Mouse (Mus musculus) induced T-regulatory cell, adult 2 months (primary cell): ENCODE measurements around the gene Lin7a.

Experiments
- DNase-seq: peaks from one replicate; pipeline ENCODE4 v3.0.0-alpha.2; 2012; ENCODE audit warnings: low read depth

The Lin7a gene

GRCm38 (mm10) chr10:107323865-107324264 lies 52.4 kb downstream of the Lin7a start:
- DNase-seq, result no peak

- no peak for DNase-seq
Observed at GRCm38 (mm10) chr10:107325558-107325957, 54.1 kb downstream of the Lin7a start.

GRCm38 (mm10) chr10:107339524-107339923 lies 68.0 kb downstream of the Lin7a start:
- DNase-seq, result no peak

GRCm38 (mm10) chr10:107341151-107341550 lies 69.7 kb downstream of the Lin7a start:
- no peak for DNase-seq

GRCm38 (mm10) chr10:107344200-107344599 lies 72.7 kb downstream of the Lin7a start:
- no peak for DNase-seq

- no peak for DNase-seq
Observed at GRCm38 (mm10) chr10:107347842-107348241, 76.4 kb downstream of the Lin7a start.

GRCm38 (mm10) chr10:107351696-107352485 lies 80.4 kb downstream of the Lin7a start:
- DNase-seq, result no peak

- DNase-seq, result no peak
Observed at GRCm38 (mm10) chr10:107353483-107353882, 82.0 kb downstream of the Lin7a start.

- DNase-seq, result no peak
Observed at GRCm38 (mm10) chr10:107358443-107359040, 87.1 kb downstream of the Lin7a start.

GRCm38 (mm10) chr10:107359296-107359695 lies 87.8 kb downstream of the Lin7a start:
- no peak for DNase-seq

GRCm38 (mm10) chr10:107361546-107361945 lies 90.1 kb downstream of the Lin7a start:
- no peak for DNase-seq

GRCm38 (mm10) chr10:107362026-107362425 lies 90.5 kb downstream of the Lin7a start:
- DNase-seq, result no peak

- DNase-seq, result no peak
Observed at GRCm38 (mm10) chr10:107363049-107363816, 91.7 kb downstream of the Lin7a start.

GRCm38 (mm10) chr10:107377218-107377617 lies 105.7 kb downstream of the Lin7a start:
- DNase-seq, result no peak

GRCm38 (mm10) chr10:107381143-107381746 lies 109.8 kb downstream of the Lin7a start:
- no peak for DNase-seq

- DNase-seq, result no peak
Observed at GRCm38 (mm10) chr10:107383825-107384224, 112.3 kb downstream of the Lin7a start.

- DNase-seq, result no peak
Observed at GRCm38 (mm10) chr10:107389505-107389904, 118.0 kb downstream of the Lin7a start.

- no peak for DNase-seq
Observed at GRCm38 (mm10) chr10:107405347-107405746, 133.9 kb downstream of the Lin7a start.

GRCm38 (mm10) chr10:107418306-107418705 lies 146.8 kb downstream of the Lin7a start:
- DNase-seq, result no peak

- no peak for DNase-seq
Observed at GRCm38 (mm10) chr10:107436967-107437366, 165.5 kb downstream of the Lin7a start.

- peak; percentile 14 for DNase-seq
Observed at GRCm38 (mm10) chr10:107442781-107443180, 171.3 kb downstream of the Lin7a start.
